Mouse (Mus musculus) olfactory bulb, adult 2 months (tissue): Measurements from ENCODE around the gene Acp4.
A peak's percentile ranks its signal among the peaks of the same experiment; 100 is the strongest.

Experiments
- CTCF ChIP-seq: fragments of 200-500 bp; IDR thresholded peaks from 2 replicates; pipeline ENCODE4 v1.5.1; 2012; ENCODE audit warnings: low read depth, mild to moderate bottlenecking, low read length, moderate library complexity; ENCODE audit not compliant: insufficient read depth
- POLR2A ChIP-seq: fragments of 200-500 bp; IDR thresholded peaks from 2 replicates; pipeline ENCODE4 v1.6.1; 2012; ENCODE audit warnings: mild to moderate bottlenecking, low read depth, low read length, moderate library complexity; ENCODE audit not compliant: insufficient read depth

- no peak for TF ChIP-seq POLR2A
- peak; percentile 62 for TF ChIP-seq CTCF
These were observed 5.8 kb upstream of the Acp4 start for GRCm38 (mm10) chr7:44262791-44263643.
